Mouse (Mus musculus) adrenal gland, adult 2 months (tissue): Measurements from ENCODE around the gene Arhgef6. TPM values are rescaled to one million over a fixed set of nuclear protein-coding genes. Genes with fewer than 3 reads are reported as not detected.
A peak's percentile ranks its signal among the peaks of the same experiment; 100 is the strongest.

Experiments
- DNase-seq: peaks from one replicate; pipeline ENCODE4 v3.0.0; 2021
- long read RNA-seq: library from polyadenylated mRNA; stranded (forward); transcript quantifications from one replicate; pipeline ENCODE4 v2.0.0, GENCODE M21; 2021
- polyA plus RNA-seq: library from polyadenylated mRNA; depleted of rRNA; stranded (reverse); fragments of >200 nt; gene quantifications from 2 replicates; pipeline ENCODE4 v1.2.3, GENCODE M21; 2012; rRNA removed
- total RNA-seq, 2 experiments: library from RNA; stranded (reverse); gene quantifications; 2 replicates each; pipeline ENCODE4 v1.2.3; 2021

The Arhgef6 gene
- total RNA-seq (10 to 100 TPM; 33.3 to 38.2 TPM), polyA plus RNA-seq (7.1 and 9.4 TPM in 2 replicates)
- long read RNA-seq, partial matches to known transcripts: 0 of 2 reads
- long read RNA-seq, other reads (novel, unspliced or antisense): 2 of 2 reads

DNA sequence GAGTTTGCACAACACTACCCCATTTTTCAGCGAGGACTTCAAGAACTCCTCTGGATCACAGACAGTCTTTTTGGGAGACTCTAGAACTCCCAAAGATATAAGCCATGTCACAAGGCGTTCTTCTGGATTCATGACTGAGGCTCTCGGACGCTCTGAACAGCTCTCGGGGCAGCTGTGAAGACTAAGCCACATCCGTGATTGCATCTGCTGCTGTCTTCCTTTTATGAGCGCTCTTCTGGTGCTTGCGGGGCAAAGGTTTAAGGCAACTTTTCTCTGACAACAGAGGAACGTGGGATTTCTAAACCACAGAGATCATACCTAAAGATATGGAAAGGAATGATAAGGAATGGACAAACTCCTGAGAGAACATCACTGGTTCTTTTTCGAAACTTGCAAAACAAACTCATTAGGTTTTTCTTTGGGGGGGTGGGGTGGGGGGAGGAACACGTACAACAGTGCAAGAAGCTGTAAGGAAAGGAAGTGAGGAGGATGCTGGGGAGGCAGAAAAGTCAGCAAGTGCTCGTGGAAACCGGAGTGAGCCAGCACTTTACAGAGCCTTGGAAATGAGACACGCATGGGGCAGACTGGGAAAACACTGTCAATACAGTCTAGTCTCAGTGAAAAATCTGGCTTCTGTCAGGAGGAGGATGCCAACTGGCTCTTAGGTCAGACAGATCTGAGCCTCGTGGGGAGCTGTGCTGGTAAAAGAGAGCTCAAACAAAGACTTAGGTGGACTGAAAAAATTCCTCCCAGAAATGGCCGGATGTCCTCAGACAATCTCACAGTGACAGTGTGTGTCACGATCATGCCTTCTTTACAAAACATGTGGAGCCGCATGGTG is at the start of gene Arhgef6:
Gene Arhgef6, minus strand, starts transcription at position 359 of the 841 bp plus-strand sequence.
- DNase-seq: no peak

DNA sequence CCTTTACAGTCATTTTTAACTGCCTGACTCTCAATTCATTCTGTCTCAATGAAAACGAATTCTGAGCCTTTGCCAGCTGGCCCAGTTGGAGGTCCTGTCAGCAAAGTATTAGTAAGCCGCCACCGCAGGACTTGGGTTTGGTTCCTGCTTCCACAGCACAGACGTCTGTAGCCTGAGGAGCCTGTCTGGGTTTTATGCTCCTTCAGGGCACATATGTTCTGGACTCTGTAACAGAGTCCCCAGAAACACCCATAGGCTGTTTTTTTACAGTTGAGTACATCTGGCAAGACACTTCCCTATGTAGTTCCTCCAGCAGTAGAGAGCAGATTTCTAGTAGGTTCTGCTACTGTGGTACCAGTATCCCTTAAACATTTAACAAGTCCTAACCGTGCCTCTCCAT is 42.4 kb upstream of the Arhgef6 start:
- DNase-seq: peak; percentile 24

DNA sequence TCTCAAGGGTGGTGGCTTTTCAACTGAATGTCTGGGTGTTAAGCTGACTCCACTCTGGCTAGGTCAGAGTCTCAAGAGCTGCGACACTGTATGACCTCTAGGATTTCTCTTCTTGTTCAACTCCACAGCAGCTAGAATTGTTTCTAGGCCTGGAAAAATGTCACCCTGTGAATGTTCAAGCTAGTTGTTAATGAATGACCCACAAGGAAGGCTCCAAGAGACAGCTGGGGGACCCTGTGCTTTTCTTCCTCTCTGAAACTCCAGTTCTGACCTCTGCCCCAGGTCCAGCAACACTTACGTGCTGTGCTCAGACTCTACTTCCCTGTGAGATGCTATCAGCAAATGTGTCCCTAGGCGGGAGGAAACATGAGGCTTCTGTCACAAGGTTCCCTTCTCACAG is 40.0 kb upstream of the Arhgef6 start:
- no peak for DNase-seq

DNA sequence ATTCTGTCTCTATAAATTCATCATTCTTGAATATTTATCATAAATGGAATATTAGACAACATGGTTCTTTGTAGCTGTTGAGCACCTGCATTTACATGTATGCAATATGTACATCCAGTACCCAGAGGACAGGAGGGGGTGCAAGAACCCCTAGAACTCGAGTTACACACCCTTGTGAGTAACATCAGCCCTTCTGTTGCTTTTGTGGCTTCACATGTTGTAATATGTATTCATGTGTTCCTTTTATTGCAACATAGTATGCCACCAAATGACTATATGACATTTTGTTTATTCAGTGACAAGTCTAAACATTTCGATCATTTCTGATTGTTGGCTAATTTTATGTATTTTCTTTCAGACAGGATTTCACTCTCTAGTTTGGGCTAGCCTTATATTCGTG is 38.6 kb upstream of the Arhgef6 start:
- no peak for DNase-seq

DNA sequence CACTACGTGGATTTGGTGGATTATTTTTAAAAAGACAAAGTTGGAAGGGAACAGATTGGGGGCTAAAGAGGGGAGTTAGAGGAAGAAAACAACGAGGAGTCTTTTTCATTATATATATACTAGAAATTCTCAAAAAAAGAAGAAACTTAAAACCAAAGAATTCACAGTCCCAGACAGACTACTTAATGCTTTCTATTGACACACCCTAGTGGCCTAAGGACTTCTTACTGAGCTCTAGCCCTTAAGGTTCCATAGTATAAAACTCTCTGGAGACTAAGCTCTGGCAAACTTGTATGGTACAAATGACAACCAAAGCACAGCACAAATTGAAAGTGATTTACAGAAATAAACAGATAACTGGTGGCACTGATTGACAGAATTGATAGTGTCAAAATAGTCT is 35.5 kb upstream of the Arhgef6 start:
- no peak for DNase-seq

DNA sequence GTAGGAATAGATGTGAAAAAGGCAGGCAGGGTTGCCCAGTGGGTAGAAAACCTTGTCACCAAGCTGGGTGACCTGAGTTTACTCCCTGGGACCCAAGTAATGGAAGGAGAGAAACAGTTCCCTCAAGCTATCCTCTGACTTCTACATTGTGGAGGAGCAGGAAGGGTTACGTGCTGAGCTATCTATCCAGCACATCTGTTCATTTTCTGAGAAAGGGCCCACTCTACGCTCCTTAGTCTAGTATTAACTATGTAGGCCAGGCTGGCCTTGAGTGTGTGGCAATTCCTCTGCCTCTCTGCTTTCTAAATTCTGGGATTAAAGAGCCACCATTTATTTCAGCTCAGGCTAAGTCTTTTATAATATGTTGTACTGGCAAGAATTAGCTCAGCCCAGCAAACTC is 35.0 kb upstream of the Arhgef6 start:
- no peak for DNase-seq

DNA sequence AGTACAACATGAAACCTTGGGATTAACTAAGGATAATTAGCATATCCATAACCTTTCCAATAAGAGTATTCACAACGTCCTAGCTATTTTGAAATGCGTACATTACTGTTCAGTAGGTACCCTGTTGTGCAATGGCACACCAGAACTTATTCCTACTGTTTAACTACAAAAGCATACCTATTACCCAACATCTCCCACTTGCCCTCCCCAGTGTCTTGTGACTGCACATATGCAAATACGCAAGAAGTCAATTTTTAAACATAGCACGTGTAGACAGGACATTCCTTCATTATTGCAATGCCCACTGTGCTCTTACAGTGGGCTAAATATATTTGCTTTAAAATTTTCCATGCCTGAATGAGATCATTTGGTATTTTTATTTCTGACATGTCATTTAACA is 34.4 kb upstream of the Arhgef6 start:
- no peak for DNase-seq

DNA sequence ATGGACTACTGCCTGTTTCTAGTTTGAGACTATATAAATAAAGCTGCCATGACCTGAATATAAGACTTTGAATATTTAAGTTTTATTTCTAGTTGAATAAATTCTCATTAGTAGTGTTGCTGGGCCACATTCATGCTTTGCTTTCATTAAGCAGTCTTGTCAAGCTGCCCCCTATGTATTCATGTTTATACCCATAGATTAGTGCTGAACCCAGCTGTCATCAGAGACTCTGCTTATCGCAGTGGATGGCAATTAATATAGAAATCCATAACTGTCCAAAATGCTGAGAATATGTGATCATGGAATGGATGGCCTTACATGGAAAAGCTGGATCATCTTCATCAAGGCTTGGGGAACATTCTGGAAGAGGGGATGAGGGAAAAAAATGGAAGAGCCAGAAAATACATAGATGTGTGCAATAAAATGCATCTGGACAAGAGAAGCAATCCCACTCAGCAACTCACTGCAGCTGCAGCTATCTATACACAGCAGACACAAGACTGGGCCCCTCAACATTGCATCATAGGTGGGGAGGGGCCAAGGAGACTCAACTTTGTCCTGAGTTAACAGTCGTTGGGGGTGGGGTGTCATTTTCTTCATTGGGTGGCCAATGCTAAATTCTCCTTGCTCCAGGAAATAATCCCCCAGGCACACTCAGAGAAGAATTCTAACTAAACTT is 26.5 kb upstream of the Arhgef6 start:
- DNase-seq: no peak

DNA sequence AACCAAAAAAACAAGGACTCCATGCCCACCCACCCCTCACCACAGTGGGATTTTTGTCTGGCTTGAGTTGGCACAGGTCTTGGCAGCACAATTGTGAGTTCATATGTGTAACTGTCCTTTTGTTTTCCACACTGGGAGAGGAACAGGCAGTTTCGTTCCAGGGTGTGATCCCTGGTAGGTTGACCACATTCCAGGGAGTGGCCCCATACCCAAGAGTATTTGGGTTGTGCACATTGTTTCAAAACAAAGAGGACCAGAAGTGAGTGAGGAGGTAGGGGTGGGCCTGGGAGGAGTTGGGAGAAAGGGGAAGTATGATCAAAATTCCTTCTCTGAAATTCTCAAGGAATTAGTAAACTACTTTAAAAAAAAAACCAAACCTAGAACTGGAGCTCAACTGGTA is 20.8 kb upstream of the Arhgef6 start:
- DNase-seq: no peak

DNA sequence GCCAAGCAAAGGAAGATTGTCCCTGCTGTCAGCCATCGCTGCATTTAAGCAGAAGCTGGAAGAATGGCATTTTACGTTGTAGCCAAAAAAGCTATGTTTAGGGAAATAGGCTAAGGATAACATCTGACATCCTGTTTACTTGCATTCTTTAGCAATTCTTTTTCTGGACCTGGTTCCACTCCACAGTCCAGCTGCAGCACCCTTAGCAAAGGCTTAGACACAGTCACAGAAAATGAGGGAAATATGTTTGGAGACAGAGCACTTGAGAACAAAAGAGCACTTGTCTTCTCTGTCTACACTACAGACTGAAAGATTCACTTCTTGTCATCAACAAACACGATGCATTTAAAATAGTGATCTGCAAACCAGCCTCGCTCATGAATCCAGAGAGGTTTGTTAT is 691 bp upstream of the Arhgef6 start:
- DNase-seq: no peak

DNA sequence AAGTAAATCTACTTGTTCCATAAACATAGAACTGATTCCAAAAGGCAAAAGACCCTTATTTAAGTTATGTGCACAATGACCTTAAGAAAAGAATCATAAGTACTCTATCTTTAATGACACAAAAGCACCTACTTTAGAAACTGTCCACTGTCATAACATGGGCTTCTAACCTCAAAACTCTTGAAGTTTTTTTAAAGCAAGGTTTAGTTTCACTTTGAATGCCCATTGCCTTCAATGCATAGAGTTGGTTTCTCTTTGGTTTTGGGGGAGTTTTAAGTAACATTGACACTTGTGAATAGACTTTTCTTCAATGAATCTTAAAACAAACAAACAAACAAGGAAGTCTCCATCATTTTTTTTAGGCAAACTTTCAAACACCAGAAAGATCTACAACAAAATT is 947 bp downstream of the Arhgef6 start:
- DNase-seq: no peak

DNA sequence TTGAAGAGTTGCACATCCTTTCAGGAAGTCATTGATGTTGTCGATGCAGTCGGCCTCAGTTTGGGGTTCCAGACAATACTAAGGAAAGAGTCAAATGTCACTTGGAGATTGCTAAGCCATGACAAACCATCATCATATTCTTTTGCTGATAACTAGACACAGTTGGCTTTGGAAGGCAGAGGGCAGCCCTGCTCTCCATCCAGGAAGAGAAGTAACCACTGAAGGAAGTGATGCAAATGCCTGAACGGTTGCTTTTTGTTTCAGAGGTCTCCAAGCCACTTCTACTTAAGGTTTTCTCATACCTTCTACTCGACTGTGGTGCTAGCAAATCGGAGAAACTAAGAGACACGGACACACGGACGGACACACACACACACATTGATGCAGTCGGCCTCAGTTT is 1.6 kb downstream of the Arhgef6 start:
- no peak for DNase-seq

DNA sequence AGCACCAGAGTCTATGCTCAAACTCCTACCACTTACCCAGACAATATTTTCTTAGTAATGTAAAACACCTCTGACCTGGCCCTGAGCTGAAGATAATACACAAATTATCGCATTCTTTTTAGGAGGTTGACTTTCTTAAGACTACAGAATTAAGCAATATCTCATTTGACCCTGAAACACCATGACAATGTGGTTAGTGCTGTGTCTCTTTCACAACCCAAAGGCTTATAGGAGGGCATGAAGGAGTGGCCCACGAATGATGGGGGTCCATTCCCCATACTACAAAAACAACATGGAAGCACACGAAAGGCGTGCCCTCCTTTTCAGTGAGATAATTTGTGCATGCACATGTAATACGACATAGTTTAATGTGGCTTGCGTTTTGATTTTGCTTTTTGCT is 3.2 kb downstream of the Arhgef6 start:
- no peak for DNase-seq

DNA sequence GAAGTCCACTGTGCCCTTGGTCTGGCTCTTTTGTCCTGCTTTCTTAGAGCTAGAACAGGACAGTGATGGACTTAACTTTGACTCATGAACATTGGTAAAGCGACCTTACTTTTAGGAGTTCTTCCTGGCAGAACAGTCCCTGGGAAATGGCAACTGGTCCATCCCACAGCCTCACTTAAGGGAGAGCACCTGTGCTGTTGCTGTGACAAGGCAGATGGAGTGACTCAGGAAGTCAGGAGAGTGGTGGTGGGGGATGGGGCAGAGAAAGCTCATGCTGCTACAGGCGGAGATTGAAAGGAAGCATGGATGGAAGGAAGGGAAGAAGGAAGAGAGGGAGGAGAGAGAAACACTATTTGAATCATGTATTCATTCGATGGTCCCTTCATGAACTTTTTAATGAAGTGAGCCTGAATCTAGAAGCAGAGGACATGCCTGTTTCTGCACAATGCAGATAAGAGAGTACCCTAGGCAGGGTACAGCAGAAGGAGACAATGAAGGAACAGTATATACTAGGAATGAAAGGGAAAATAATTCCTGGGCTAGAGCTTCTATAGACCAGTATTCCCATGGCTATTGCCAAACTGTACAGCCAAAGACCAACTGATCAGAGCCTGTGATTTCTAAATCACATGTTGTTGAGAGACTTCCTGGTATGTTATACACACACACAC is 10.7 kb downstream of the Arhgef6 start:
- no peak for DNase-seq

DNA sequence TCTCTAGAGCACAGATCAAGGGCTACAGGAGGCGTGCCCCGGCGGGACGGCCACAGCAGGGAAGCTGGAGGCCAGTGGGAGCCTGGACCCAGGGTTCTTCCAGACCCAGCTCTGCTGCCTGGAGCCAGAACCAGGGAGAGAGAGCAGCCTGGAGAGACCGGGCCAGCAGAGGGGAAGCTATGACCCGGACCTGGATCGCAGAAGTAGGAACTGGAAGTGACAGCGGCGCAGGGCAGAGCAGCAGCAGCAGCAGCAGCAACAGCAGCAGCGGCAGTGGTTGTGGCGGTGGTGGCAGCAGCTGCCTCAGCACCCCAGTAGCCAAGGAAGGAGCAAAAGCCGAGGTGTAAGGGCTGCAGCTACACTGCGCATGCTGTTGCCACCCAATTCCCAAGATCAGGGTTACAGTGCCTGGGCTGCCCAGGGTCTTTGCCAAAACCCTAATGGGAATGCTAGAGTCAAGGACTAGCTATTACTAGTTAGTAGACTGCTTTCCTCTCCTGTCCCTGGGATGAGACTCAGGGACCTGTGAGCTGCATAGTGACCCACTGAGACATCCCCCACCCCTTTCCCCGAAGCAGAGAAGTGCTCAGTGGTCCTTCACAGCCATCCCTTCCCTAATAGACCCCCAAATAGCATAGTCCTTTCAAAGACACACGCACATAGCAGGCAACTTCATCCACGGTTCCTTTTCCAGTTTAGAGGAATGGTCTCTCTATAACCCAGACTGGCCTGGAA is 11.9 kb downstream of the Arhgef6 start:
- peak; percentile 69 for DNase-seq

DNA sequence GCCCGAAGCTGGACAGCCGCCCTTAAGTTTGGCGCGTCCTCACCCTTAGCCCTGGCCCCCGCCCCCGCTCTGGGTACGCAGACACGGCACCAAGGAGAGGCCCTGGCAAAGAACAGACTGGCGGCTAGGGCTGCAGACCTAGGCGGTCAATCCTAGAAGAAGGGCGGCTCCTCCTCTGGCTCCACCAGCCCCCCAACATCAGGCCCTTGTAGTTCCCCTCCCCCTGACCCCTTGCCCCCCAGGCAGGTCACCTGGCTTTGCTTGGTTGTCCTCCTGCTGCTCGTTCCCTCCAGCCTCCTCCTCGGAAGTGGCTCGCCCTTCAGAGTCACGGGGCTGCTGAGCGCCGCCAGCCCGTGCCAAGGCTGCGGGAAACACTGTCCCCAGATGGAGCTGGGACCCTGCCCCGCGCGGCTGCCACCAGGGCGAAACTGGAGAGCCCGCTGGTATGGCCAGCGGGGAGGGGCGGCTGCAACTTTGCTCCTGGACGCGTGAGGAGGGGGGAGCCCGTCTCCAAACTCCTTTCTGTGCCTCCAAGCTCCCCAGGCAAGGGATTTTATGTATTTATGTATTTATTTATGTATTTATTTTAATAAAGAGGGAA is 12.6 kb downstream of the Arhgef6 start:
- peak; percentile 73 for DNase-seq

DNA sequence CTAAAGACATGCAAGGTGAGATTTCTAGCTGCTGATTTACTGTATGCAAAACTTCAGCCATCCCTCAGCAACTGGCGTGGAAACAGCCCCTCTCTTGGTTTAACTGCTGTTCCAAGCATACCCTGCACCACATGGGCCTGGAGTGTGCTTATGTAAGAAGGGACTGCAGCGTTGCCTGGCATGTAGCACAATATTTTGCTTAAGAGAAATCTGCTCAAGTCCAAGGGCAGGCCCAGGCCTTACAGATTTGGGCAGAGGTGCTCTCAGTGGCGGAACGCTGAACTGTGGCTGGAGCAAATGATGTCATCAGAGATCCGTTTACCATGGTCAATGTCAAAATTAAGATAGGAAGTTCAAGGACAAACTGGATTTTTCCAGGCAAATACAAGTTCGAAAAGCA is 13.6 kb downstream of the Arhgef6 start:
- peak; percentile 48 for DNase-seq

DNA sequence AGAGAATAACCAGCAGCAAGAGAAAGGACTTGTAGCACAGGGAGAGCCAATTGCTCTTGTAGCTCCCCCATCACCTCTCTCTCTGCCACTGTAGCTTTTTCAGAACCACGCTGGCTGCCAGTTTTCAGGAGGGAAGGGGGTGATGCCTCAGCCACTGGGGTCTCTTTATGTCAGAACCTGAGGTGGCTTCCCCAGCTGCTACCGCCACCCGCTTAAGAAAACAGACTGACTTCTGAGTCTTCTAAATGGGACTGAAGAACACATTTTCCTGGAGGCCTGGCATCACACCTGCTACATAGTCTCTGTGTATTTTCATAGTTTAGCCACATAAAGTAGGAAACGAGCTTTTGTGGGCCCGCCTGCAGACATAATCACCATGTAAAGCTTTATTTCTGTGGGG is 26.5 kb downstream of the Arhgef6 start:
- DNase-seq: no peak

DNA sequence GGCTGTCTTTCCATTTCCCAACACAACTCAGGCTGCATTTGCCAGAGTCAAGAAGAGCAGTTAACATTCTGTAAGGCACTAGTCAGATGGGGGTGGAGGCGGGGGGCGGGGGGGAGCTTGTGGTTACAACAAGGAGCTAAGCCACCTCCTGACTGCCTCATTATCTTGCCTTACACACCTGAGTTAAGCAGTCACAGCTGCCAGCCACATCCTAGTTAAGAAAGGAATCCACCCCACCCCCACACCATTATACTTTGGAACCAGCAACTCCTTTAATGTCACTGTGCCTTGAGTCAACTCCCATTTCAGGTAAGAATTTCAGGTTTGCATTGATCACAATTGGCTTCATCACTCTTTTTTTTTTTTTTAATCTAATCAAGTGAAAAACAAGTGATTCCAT is 28.5 kb downstream of the Arhgef6 start:
- no peak for DNase-seq

DNA sequence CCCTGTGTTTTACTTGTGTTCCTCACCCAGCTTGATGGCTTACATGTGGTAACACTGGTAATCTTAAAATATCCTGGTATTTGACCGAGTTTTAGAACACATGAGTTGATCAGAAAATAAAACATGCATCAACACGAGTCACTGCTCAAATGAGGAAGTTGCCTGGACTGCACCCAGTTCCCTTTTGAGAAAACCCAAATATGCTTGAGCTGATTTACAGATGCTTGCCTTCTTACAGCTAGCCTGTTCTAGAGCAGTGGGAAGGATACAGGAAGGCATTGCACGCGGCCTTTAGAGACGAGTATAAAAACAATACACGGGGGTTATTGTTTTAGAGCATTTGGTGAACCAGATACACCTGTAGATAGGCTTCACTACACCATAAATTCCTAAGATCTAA is 31.8 kb downstream of the Arhgef6 start:
- no peak for DNase-seq

DNA sequence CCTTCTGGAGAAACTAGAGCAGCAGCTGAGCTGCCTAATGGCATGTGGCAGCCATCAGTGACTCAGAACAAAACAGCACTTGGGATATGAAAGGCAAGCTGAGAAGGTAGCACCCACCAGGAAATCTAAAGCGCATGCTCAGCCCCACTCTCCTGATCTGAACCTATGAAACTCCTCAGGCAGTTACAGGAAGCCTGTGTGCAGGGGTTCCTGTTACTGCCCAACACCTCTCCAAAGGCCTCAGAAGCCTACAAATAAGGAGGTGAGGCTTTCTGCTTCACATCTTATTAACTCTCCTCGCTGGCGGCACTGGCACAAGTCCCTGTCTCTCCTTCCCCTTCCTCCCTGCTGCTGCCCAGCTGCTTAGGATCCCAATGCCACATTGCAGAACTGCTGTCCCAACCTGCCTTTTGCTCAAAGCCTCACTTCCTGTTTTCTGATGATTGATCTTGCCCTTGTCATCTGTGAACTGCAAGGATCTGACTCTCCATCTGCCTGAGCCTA is 33.7 kb downstream of the Arhgef6 start:
- peak; percentile 4 for DNase-seq
